Mouse (Mus musculus) forebrain, embryonic 15.5 days (tissue): ENCODE measurements around the gene St6galnac3. TPM values are rescaled to one million over a fixed set of nuclear protein-coding genes. Genes with fewer than 3 reads are reported as not detected.

Experiments
- ATAC-seq: fragments of 200-750 bp; cut with Nextera tagmentation; replicated peaks from 2 replicates; pipeline ENCODE4 v1.8.0; 2017; ENCODE audit warnings: mild to moderate bottlenecking, moderate TSS enrichment, moderate library complexity
- H3K27ac ChIP-seq: fragments of 300-500 bp; sonication (generic); replicated peaks from 2 replicates; pipeline ENCODE4 v1.5.1; 2015; ENCODE audit warnings: mild to moderate bottlenecking, inconsistent platforms
- H3K27me3 ChIP-seq: fragments of 300-500 bp; sonication (generic); 2 replicates; pipeline ENCODE4 v1.6.1; 2015; ENCODE audit warnings: inconsistent platforms
- H3K36me3 ChIP-seq: fragments of 300-500 bp; sonication (generic); 2 replicates; pipeline ENCODE4 v1.6.1; 2015; ENCODE audit warnings: mild to moderate bottlenecking, inconsistent platforms
- H3K4me1 ChIP-seq: fragments of 300-500 bp; sonication (generic); 2 replicates; pipeline ENCODE4 v1.6.1; 2015; ENCODE audit warnings: inconsistent platforms
- H3K4me2 ChIP-seq: fragments of 300-500 bp; sonication (generic); replicated peaks from 2 replicates; pipeline ENCODE4 v1.6.1; 2015; ENCODE audit warnings: mild to moderate bottlenecking, inconsistent platforms
- H3K4me3 ChIP-seq: fragments of 300-500 bp; sonication (generic); 2 replicates; pipeline ENCODE4 v1.5.1; 2015; ENCODE audit warnings: mild to moderate bottlenecking, inconsistent platforms
- H3K9ac ChIP-seq: fragments of 300-500 bp; sonication (generic); replicated peaks from 2 replicates; pipeline ENCODE4 v1.6.1; 2015; ENCODE audit warnings: mild to moderate bottlenecking, inconsistent platforms
- H3K9me3 ChIP-seq: fragments of 300-500 bp; sonication (generic); 2 replicates; pipeline ENCODE4 v1.6.1; 2016; ENCODE audit warnings: inconsistent platforms
- WGBS: fragments of 180-500 bp; shearing (Covaris S2); methylation state at CpG from one replicate; pipeline ENCODE4 v1.1.7; 2015; ENCODE audit warnings: mixed read lengths; 5-methylcytosine and 5-hydroxymethylcytosine counted together
- polyA plus RNA-seq: library from polyadenylated mRNA; unstranded; fragments of >200 nt; fragmentation: Nextera tagmentation; extraction: Ambion mirVana; gene quantifications from 2 replicates; pipeline ENCODE4 v1.2.1, GENCODE M21; 2015

St6galnac3 gene
- polyA plus RNA-seq, 1 experiment from 2014 or later: 24.5 TPM

DNA sequence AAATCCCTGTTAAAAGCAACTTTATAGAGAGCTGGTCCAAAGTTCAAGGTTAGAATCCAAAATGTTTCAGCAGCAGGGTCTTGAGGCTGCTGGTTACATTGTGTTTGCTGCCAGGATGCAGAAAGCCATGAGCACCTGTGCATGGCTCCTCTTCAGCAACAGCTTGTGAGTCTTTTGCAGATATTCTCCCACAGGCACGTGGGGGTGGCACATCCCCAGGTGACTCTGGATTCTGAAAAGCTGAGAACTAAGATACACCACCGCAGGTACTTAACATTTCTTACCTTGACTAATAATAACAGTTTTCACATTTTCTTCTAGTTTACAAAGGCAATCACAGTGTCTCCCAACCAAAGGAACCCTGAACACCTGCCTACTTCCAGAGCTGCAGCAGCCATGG lies 387.8 kb downstream of the St6galnac3 start:
- Histone ChIP-seq H3K36me3 (no peaks in the 10 kb centered on the region), H3K4me2 (no peak overlapping the region), H3K9me3 (no peaks in the 10 kb centered on the region), H3K27me3 (no peaks in the 10 kb centered on the region), H3K4me3 (no peak overlapping the region), H3K27ac (no peak overlapping the region), H3K9ac (no peak overlapping the region), H3K4me1 (no peaks in the 10 kb centered on the region)
- ATAC-seq: no peak
- WGBS: 82% methylated on average over 2 of the region's 2 CpGs

- Histone ChIP-seq H3K4me1 (no peaks in the 10 kb centered on the region), H3K9me3 (no peaks in the 10 kb centered on the region), H3K27ac (no peak overlapping the region), H3K9ac (no peak overlapping the region), H3K4me3 (no peak overlapping the region), H3K27me3 (no peaks in the 10 kb centered on the region), H3K36me3 (no peaks in the 10 kb centered on the region), H3K4me2 (no peak overlapping the region)
- no peak for ATAC-seq
- WGBS: 75% methylated on average over 5 of the region's 5 CpGs
Observed at GRCm38 (mm10) chr3:153334152-153334825, 390.7 kb downstream of the St6galnac3 start.

DNA sequence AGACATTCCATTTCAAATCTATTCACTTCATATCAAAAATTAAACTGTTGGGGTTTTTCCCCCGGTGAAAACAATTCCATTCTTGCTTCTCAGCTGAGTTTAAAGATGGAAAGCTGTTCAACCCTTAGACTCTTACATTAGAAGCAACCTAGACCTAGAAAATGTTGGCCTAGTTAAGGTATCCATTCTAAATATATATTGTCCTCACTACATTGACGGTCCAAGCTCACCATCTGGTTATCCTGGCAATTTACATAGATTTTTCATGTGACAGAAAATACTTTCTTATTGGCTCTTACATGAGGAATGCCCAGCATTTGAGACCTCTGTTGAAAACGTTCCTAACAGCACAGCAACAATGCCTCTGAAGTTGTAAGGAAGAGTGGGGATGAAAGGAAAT lies 400.7 kb downstream of the St6galnac3 start:
- H3K4me3 ChIP-seq: no peak overlapping the region
- 70% methylated on average over 3 of the region's 3 CpGs for WGBS

DNA sequence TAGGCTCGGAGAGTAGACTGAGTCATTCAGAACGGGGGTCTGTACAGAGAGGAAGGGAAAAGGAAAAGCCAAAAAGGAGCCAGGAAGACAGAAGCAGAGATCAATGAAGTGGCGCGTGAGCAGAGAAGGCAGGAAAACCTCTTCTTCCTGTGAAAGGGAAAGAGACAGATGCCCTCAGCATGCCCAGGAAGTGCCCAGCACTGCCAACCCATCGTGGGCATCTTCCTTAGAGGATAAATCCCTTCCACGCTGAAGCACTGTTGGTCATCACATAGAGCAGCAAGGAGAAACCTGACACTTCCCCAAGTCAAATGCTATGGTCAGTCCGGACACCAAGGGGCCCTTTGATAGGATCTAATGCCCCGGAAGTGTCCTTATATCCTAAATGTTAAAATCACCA lies 401.5 kb downstream of the St6galnac3 start:
- H3K4me2 ChIP-seq: no peak overlapping the region
- no peak overlapping the region for H3K9ac ChIP-seq
- no peak overlapping the region for H3K4me3 ChIP-seq
- H3K36me3 ChIP-seq: no peaks in the 10 kb centered on the region
- no peaks in the 10 kb centered on the region for H3K4me1 ChIP-seq
- no peaks in the 10 kb centered on the region for H3K9me3 ChIP-seq
- 89% methylated on average over 8 of the region's 8 CpGs for WGBS
- ATAC-seq: no peak
- no peak overlapping the region for H3K27ac ChIP-seq
- no peaks in the 10 kb centered on the region for H3K27me3 ChIP-seq

More for the DNA sequence above, 400.7 kb downstream of the St6galnac3 start:
- H3K9ac ChIP-seq: no peak overlapping the region
- no peaks in the 10 kb centered on the region for H3K4me1 ChIP-seq
- no peaks in the 10 kb centered on the region for H3K36me3 ChIP-seq
- ATAC-seq: no peak
- H3K27me3 ChIP-seq: no peaks in the 10 kb centered on the region
- no peak overlapping the region for H3K4me2 ChIP-seq
- no peaks in the 10 kb centered on the region for H3K9me3 ChIP-seq
- H3K27ac ChIP-seq: no peak overlapping the region

DNA sequence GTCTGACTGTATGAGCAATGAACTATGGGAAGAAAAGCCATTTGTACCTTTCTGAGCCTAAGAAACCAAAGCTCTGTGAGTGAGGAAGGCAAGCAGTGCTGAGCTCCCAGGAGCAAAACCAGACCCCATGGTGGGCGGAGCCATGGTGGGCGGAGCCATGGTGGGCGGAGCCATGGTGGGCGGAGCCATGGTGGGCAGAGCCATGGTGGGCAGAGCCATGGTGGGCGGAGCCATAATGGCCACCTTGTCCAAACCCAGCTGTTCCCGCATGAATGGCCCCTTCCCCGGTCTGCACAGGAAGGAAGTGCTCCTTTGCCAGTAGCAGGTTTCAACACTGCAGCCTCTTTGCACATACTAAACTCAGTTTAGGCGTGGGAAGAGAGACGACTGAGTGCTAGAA lies 411.4 kb downstream of the St6galnac3 start:
- Histone ChIP-seq H3K9me3 (no peaks in the 10 kb centered on the region), H3K4me2 (no peak overlapping the region), H3K27me3 (no peaks in the 10 kb centered on the region), H3K9ac (no peak overlapping the region), H3K4me3 (no peak overlapping the region), H3K27ac (no peak overlapping the region), H3K4me1 (no peaks in the 10 kb centered on the region), H3K36me3 (no peaks in the 10 kb centered on the region)
- 82% methylated on average over 9 of the region's 9 CpGs for WGBS
- no peak for ATAC-seq

GRCm38 (mm10) chr3:153313167-153313566 lies 411.8 kb downstream of the St6galnac3 start:
- no peak overlapping the region for H3K4me2 ChIP-seq
- 83% methylated on average over 9 of the region's 9 CpGs for WGBS
- no peaks in the 10 kb centered on the region for H3K36me3 ChIP-seq
- no peaks in the 10 kb centered on the region for H3K9me3 ChIP-seq
- no peaks in the 10 kb centered on the region for H3K27me3 ChIP-seq
- ATAC-seq: no peak
- H3K9ac ChIP-seq: no peak overlapping the region
- no peak overlapping the region for H3K4me3 ChIP-seq
- no peak overlapping the region for H3K27ac ChIP-seq
- no peaks in the 10 kb centered on the region for H3K4me1 ChIP-seq

DNA sequence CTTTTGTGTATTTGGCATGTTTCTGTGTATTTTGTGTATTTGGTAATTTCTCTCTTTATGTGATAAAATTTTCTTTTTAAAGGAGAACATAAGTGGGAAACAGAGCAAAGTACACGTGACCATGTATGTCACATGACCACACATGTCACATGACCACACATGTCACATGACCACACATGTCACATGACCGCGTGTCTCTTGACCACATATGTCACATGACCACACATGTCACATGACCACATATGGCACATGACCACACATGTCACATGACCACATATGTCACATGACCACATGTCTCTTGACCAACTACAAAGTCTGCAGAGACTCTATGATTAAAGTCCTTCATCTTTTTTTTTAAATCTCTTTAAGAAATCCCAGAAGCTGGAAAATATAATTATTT lies 413.0 kb downstream of the St6galnac3 start:
- no peaks in the 10 kb centered on the region for H3K36me3 ChIP-seq
- H3K9me3 ChIP-seq: no peaks in the 10 kb centered on the region
- ATAC-seq: no peak
- no peaks in the 10 kb centered on the region for H3K27me3 ChIP-seq
- WGBS: 89% methylated on average over 3 of the region's 3 CpGs
- no peak overlapping the region for H3K27ac ChIP-seq
- H3K4me1 ChIP-seq: no peaks in the 10 kb centered on the region
- no peak overlapping the region for H3K4me2 ChIP-seq
- no peak overlapping the region for H3K4me3 ChIP-seq
- no peak overlapping the region for H3K9ac ChIP-seq

DNA sequence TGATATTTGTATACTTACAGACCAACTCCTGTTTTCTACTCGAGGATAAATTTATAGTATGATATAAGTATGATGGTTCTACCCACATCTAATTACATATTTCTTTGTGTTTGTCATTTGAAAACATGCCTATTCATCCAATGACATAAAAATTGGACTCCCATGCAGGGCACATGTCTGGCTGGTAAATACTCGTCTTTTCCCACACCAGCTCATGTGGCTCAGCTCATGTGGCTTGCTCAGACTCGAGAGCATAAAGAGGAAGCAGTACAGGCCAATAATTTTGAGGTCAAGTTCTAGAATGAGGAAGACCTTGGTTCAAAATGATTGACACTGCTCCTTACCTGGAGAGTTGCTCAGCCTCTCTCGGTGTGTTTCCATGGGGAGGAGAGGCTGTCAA lies 416.6 kb downstream of the St6galnac3 start:
- Histone ChIP-seq H3K9me3 (no peaks in the 10 kb centered on the region), H3K4me2 (no peak overlapping the region), H3K4me3 (no peak overlapping the region), H3K9ac (no peak overlapping the region), H3K27ac (no peak overlapping the region), H3K4me1 (no peaks in the 10 kb centered on the region), H3K27me3 (no peaks in the 10 kb centered on the region), H3K36me3 (no peaks in the 10 kb centered on the region)
- 85% methylated on average over 4 of the region's 4 CpGs for WGBS
- ATAC-seq: no peak

DNA sequence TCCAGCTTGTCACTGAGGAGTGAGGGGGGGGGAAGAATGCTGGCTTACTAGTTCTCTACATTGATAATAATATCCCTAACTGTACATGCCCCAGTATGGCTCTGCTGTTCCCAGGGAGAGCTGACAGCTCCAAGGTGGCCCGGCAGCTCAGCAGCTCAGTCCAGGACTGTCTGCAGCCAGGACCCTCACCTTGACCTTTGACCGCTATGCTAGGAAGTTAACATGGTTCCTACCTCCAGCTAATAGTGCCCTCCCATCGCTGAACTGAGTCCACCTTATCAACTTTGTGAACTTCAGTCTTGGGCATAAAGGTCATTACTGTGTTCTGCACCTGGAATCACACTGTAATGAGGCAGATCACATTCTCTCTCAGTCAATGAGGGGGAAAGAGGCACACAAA lies 419.8 kb downstream of the St6galnac3 start:
- no peak overlapping the region for H3K27ac ChIP-seq
- ATAC-seq: no peak
- H3K4me1 ChIP-seq: no peaks in the 10 kb centered on the region
- no peaks in the 10 kb centered on the region for H3K36me3 ChIP-seq
- no peaks in the 10 kb centered on the region for H3K9me3 ChIP-seq
- 82% methylated on average over 3 of the region's 3 CpGs for WGBS
- no peak overlapping the region for H3K4me3 ChIP-seq
- H3K4me2 ChIP-seq: no peak overlapping the region
- H3K9ac ChIP-seq: no peak overlapping the region
- no peaks in the 10 kb centered on the region for H3K27me3 ChIP-seq

DNA sequence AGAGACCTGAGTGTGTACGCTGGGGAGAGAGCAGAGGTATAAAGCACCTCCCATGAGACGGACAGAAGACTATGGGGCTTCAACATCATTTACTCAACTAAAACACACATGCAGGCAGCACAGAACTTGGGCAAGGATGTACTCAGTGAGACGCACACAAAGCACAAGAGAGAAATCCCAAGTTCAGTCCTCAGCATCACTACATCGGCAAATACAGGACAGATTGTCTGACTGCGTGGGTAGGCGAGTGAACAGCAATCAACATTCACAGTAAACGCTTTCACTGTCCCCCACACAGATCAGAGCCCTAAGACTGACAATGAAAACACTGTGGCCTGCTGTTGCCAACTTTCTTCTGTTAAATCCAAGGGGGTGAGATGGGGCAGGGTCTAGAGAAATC lies 422.6 kb downstream of the St6galnac3 start:
- WGBS: 94% methylated on average over 7 of the region's 7 CpGs
- H3K36me3 ChIP-seq: no peaks in the 10 kb centered on the region
- H3K4me3 ChIP-seq: no peak overlapping the region
- H3K9me3 ChIP-seq: no peaks in the 10 kb centered on the region
- no peak for ATAC-seq
- H3K9ac ChIP-seq: no peak overlapping the region
- H3K27me3 ChIP-seq: no peaks in the 10 kb centered on the region
- no peak overlapping the region for H3K27ac ChIP-seq
- H3K4me1 ChIP-seq: no peaks in the 10 kb centered on the region
- H3K4me2 ChIP-seq: no peak overlapping the region

- Histone ChIP-seq H3K27ac (no peak overlapping the region), H3K27me3 (no peaks in the 10 kb centered on the region), H3K9me3 (no peaks in the 10 kb centered on the region), H3K4me1 (0 out of 2 replicates have a peak, but pooled peaks cover 10% of the 10 kb centered on the region), H3K36me3 (no peaks in the 10 kb centered on the region), H3K4me2 (peak overlapping the region; percentile 11), H3K4me3 (no peak overlapping the region), H3K9ac (no peak overlapping the region)
- 22% methylated on average over 22 of the region's 22 CpGs for WGBS
- peak; percentile 77; the same call in 1 of the 2 replicates for ATAC-seq
Observed at GRCm38 (mm10) chr3:153296375-153297068, 428.5 kb downstream of the St6galnac3 start.

DNA sequence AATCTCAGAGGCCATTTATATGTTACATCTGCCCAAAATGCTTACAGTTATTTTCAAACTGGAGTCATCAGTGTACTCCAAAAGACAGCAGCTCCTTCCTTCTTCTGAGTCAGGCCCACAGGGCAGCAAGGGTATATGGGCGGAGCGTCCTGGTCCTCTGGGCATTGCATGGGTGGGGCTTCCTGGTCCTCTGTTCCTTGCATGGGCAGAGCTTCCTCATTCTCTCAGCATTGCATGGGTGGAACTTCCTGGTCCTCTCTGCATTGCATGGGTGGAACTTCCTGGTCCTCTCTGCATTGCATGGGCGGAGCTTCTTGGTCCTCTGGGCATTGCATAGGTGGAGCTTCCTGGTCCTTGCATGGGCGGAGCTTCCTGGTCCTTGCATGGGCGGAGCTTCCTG lies 432.1 kb downstream of the St6galnac3 start:
- WGBS: 97% methylated on average over 5 of the region's 5 CpGs
- no peaks in the 10 kb centered on the region for H3K36me3 ChIP-seq
- no peak for ATAC-seq
- H3K27ac ChIP-seq: no peak overlapping the region
- no peak overlapping the region for H3K4me2 ChIP-seq
- no peak overlapping the region for H3K9ac ChIP-seq
- H3K4me3 ChIP-seq: no peak overlapping the region
- no peaks in the 10 kb centered on the region for H3K9me3 ChIP-seq
- H3K27me3 ChIP-seq: no peaks in the 10 kb centered on the region
- 0 out of 2 replicates have a peak, but pooled peaks cover 10% of the 10 kb centered on the region for H3K4me1 ChIP-seq
